Mouse (Mus musculus) spleen, adult 18-20 months (tissue): Measurements from ENCODE around the gene Vsnl1.

Experiments used
- DNase-seq, 2 experiments: peaks; one replicate each; pipeline ENCODE4 v3.0.0; 2022; ENCODE audit warnings: mixed read lengths in 2 of 2

The Vsnl1 gene

GRCm38 (mm10) chr12:11436497-11437265, at the start of gene Vsnl1:
Gene Vsnl1 (minus strand): TSS chr12:11436613.
- DNase-seq, result no peak

DNA sequence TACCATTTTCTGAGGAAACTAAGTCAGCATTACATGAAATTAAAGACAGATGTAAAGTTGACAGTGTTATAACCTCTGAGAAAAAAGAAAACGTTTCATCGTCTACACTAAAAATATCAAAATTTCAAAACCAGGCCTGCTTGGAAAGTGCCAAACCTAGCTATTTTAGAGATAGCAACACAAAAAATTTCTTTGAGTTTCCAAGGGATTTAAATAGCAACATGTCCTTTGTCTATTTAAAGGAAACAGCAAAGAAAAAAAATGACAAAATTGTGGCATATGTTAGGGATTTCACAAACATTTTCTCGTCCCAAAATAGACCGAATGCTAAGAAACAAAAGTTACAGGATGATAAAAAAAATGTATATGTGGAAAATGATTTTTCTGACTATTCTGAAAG, 20.2 kb upstream of the Vsnl1 start:
- no peak for DNase-seq

DNA sequence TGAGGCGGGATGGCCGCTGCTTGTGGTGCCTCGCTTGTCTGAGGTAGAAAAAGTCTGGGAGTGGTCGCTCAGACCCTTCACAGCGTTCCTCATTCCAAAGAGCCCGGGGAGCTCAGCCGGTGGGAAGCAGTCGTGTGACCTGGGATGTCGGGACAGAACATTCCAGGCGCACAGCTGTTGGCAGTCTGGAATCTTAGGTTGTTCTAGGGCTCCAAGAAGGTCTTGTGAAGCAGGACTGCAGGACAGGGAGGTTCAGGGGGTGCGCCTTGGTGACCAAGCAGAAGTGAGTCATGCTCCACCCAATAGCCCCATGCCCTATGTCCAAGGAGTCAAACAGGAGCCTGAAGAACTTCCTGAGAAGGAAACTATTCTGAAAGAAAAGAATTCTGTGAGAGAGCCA, 19.8 kb upstream of the Vsnl1 start:
- no peak for DNase-seq

DNA sequence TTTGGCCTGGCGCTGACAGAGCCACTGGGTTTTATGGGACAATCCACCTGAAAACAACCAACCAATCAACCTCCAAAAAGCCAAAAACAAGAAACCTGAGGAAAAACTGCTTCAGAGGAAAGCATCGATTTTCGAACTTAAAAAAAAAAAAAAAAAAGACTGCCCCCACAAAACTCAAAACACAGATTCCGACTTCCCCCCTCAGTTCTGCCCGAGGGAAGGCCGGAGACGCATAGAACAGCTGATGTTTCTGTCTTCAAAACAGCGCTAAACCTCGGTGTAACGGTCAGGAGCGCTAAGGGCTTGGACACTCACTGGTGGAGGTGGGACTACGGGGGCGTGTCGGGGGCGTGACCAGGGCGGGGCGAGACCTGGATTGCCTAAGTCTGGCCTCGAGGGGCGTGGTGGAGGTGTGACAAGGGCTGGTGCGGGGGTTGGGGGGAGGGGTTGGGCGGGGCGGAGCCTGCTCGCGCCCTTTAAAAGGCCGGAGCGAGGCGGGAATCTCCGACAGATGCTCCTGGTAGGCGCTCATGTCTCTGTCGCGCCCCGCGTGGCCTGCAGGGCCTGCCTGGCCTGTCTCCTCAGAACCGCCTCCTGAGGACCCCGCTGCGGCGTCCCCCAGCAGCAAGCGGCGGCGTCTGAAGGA, 19.3 kb upstream of the Vsnl1 start, which contains the start of gene Rad51ap2:
TSS of gene Rad51ap2 (plus strand) at position 531 of the 646 bp plus-strand sequence.
- peak; percentile 24 to 48 for DNase-seq

- no peak for DNase-seq
Observed at GRCm38 (mm10) chr12:11454146-11454545, 17.7 kb upstream of the Vsnl1 start.

DNA sequence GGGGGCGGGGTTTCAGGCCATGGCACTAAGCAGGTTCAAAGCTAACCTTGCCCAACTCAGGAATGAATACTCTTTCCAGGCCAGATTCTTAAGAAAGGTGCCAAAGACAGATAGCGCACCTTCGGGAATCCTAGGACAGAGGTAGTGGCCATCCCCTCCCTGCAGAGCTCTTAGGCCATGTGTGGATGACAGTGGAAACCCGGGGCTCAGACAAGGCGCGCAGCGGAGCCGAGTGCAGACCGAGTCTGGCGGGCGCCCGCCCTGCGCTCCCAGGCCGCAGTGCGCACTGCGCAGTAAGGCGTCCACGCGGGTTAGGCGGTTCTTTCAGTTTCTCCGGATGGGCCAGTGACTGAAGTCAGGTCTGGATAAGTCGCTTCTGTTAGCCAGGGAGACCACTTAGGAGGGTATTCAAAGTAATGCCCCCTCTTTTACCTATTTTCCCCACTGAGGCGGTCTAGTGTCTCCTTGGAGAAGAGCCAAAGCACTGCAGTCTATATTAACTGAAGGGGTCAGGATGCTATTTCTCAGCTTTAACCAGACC, 1.6 kb upstream of the Vsnl1 start:
- DNase-seq, result no peak

- DNase-seq, result peak; percentile 6 to 49
Observed at GRCm38 (mm10) chr12:11437266-11437906, 973 bp upstream of the Vsnl1 start.

DNA sequence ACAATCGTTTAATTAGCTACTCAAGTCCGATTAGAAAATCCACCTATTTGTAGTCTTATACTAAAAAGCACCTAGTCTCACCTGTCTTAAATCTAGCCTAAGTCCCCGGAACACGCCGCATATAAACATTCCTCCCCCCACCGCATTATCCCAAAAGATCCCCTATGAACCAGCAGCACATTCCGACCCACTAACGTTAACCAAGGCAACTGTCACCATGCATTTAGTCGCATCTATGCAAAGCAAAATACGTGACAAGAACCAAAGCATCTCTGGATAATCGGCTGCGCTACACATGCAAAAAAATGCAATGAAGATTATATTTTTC, 426 bp downstream of the Vsnl1 start:
- no peak for DNase-seq

DNA sequence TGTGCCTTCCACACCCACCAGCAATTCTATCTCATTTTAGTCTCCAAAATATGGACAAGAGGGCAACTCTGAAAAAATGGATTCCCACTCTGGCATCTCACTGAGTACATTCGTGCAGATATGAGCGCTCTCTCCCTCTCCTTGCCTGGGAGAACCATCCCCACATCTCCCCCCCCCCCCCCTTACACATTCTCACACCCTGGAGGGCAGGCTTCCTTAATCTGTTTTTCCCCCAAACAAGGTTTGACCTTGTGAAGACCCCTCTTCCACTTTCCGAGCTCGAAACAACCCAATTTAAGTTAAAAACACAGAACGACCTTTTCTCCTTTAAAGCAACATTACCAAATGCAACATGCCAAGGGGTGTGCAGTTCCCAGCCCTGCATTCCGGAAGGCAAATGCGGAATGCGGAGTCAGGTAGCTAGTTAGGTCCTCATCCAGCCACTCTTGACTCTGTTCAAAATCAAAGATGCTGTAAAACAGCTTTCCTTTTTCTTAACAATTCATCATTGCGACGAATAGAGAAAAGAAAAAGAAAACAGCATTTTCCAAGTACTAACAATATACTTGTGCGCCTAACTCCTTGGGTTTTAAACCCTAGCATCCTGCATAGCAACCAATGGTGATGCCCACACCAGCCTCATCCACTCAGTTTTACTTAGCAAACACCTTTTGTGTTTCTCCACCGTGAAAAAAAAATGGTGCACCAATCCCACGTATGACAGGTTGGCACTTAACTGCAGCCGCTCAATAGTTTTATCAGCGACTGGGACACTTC, 979 bp downstream of the Vsnl1 start:
- DNase-seq, result no peak

DNA sequence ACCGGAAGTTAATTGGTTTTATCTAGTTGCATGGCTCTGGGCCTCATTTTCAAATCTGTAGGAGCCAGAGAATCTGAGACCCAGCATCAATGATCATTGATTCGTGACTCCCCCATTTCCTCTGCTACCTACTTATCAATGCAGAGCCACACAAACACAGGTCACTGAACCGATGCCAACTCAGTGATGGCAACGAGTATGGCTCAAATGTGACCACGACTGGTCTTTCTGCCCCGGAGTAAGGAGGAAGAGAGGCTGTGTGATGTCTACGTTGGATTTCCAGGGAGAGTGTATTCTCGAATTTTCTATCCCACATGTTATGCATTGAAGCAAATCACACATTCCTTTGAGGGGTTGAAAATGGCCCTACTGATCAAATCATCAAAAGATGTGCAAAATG, 2.0 kb downstream of the Vsnl1 start:
- no peak for DNase-seq

DNA sequence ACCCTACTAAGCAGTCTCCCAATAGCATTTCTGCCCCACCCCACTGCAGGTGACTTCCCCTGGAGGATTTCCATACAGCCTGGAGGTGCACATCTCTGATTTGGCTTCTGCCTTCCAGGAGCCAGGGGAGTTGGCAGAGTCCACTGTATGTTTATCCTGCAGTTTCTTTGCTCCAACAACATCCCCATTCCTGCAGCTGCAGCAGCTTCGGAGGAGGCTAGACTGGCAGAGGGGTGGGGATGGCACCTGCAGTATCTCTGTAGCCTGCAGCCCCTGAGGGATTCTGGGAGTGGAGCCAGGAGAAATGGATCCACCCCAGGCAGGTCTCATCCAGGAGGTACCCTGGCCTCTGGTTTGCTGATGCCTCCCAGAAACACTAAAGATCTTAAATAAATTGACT, 2.7 kb downstream of the Vsnl1 start:
- no peak for DNase-seq

GRCm38 (mm10) chr12:11433126-11433525, 3.3 kb downstream of the Vsnl1 start:
- no peak for DNase-seq

GRCm38 (mm10) chr12:11427396-11427795, 9.0 kb downstream of the Vsnl1 start:
- DNase-seq, result no peak

DNA sequence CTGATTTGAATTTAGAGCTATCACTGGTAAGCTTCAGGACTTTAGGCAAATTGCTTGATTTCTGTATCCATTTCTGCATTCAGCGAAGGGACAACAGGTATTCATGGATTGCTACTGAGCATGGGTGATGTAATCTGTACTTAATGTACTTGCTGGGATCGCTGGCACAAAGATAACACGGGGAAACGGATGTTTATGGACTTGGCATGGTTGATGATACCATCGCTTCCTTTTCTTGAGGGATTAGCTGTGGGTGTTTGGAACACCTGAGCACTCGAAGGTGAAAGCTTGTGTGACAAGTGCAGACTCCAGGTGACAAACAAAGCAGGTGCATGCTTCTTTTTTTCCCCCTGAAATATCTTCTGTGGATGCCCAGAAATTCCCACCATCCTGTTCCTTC, 18.3 kb downstream of the Vsnl1 start:
- no peak for DNase-seq

DNA sequence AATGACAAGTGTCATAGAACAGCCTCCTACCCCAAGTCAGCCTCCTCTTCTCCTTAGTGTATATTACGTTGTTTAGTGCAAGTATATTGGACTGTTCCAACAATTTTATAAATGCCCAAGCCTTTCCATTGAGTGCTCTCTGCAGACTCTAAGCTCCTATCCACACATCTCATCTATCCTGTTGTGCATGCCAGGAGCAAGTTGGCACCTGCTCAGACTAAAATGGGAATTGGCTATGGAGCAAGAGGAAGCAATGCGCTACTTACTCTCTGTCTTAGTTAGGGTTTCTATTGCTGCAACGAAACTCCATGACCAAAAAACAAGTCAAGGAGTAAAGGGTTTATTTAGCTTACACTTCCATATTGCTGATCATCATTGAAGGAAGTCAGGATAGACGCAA, 28.7 kb downstream of the Vsnl1 start:
- DNase-seq, result no peak

DNA sequence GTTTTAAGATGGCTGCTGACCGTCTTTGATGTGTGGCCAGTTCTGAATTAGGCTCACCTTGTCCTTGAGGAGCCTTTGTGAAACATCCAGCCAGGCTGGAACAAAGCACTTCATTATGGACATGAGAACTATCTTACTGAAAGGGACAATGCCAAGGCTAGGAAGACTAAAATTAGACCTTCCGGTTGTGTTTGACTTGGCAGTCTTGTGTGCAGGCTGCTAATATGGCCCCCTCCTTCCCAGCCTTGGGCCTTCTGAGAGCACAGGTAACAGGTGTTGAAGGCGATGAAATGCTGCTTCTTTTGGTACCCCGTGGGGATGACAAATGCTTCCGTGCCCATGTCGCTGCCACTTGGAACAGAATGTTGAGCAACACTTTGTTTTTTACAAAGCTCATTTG, 37.6 kb downstream of the Vsnl1 start:
- DNase-seq, result no peak

DNA sequence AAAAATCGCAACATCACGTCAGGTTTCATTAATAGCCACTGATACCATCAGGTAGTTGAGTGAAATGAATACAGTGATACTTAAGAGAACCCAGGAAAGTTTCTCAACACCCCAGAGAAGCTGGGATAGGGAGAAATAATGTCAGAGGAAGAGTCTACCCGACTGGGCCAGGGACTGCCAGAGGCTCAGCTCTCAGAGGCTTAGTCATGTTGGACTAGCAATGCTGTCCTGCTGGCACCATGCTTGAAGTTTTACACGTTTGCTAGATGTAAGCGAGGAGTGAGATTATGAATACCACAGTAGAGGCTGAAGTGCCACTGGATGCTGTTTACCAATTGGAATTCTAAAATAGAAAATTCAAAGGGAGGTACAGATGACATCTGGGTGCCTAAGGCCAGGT, 39.4 kb downstream of the Vsnl1 start:
- DNase-seq, result no peak

DNA sequence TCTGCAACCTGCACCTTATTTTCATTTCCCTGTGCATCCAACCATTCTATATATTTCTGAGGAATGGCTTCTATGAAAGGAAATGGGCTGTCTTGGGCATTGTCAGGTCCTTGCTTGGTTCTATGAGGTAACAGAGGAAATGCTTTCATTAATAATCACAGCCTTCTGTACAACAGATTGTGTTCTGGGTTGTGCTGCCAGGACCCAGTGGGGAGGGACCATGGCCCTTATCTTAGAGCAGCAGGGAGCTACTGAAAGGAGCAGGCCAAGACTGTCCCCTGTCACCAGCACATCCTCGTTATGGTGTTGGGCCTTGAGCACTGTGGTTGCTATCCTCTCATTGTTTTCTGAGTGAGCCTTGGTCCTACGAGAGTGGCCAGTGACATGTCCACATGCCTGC, 40.9 kb downstream of the Vsnl1 start:
- no peak for DNase-seq

- DNase-seq, result no peak
Observed at GRCm38 (mm10) chr12:11392525-11392924, 43.9 kb downstream of the Vsnl1 start.

GRCm38 (mm10) chr12:11391244-11391949, 45.0 kb downstream of the Vsnl1 start:
- DNase-seq, result no peak

DNA sequence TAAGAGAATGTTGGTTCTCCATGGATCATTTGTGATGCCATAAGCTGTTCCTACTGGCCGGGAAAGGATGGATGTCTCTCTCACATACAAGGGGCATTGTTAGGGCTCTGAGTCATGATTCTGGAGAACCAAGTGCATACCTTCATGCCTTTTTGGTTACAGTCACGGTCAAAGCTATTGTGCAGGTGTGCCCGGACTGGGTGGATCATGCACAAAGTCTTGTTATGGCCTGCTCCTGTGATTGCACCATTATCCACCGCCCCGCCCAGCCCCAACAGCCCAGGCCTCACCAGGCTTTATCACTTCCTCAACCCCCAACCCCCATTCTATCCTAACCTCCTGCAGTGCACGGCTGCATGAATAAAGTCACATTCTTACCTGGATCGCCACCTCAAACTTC, 47.3 kb downstream of the Vsnl1 start:
- DNase-seq, result no peak

DNA sequence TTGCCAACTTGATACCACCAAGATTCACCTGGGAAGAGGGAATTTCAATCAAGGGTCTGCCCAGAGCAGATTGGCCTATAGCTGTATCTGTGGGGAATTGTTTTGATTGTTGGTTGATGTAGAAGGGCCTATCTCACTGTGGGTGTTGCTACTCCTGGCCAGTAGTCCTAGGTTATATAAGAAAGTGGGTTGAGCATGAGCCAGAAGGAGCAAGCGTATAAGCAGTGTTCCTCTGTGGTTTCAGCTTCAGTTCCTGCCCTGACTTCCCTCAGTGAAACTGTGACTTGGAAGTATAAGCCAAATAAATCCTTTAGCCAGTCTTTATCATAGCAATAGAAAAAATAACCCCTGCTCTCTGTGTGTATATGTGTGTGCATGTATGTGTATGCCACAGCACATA, 51.7 kb downstream of the Vsnl1 start:
- no peak for DNase-seq
